Mouse (Mus musculus): Measurements from ENCODE around the gene Cpa3.

Cpa3 gene

DNA sequence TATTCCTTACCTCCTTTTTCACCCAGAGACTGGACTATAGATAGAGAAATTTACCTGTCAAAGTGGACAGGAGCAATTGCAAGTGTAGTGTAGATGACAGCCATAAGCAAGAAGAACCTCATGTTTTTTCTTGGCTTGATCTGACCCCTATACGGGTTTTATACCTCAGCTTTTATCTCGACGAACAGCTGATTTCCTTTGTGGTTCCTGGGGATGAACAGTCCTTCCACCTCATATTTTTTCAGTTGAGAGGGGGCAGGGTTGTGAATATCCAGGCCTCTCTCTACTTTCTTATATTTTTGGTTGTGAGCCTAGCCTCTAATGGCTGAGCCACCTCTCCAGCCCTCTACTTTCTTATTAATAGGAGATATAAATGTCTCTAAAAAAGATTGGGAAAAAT lies at the start of gene Cpa3:
Gene Cpa3 (minus strand): TSS at position 132 of the 400 bp plus-strand sequence.
- DNase-seq: no peak

DNA sequence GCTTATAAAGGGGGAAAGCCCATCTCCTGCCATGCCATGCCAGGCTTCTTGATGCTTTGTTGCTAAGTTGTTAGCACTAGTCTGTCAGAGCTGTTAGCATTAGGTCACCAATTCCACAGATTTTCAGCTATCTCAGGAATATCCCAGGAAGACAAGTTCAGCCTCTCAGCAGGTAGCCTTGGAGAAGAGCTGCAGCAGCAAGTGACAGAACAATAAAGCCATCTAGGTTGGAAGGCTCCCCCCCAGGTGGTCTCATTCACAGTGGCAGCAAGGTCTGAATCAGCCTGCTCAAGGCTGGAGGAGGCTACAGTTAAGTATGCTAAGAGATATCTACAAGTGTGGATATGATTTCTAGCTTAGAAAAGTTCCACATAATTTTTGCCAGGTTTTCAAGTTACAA lies 49.4 kb upstream of the Cpa3 start:
- no peak for DNase-seq

- no peak for DNase-seq
Observed at GRCm38 (mm10) chr3:20288761-20289160, 46.8 kb upstream of the Cpa3 start.

DNA sequence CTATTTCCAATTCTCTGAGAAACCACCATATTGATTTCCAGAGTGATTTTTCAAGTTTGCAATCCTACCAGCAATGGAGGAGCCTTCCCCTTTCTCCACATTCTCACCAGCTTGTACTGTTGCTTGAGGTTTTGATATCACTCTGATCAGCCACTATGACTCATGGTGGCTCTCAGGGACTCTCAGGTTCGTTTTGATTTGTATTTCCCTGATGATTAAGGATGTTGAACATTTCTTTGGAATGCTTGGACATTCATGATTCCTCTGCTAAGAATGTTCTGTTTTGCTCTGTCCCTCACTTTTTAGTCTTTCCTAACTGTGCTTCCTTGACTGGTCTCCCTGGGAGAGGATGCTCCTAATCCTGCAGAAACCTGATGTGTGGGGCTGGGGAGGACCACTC lies 39.8 kb upstream of the Cpa3 start:
- DNase-seq: no peak

- DNase-seq: no peak
Observed at GRCm38 (mm10) chr3:20275633-20276032, 33.7 kb upstream of the Cpa3 start, which contains the start of gene Cpb1. Gene Cpb1 (minus strand): TSS chr3:20275733.

DNA sequence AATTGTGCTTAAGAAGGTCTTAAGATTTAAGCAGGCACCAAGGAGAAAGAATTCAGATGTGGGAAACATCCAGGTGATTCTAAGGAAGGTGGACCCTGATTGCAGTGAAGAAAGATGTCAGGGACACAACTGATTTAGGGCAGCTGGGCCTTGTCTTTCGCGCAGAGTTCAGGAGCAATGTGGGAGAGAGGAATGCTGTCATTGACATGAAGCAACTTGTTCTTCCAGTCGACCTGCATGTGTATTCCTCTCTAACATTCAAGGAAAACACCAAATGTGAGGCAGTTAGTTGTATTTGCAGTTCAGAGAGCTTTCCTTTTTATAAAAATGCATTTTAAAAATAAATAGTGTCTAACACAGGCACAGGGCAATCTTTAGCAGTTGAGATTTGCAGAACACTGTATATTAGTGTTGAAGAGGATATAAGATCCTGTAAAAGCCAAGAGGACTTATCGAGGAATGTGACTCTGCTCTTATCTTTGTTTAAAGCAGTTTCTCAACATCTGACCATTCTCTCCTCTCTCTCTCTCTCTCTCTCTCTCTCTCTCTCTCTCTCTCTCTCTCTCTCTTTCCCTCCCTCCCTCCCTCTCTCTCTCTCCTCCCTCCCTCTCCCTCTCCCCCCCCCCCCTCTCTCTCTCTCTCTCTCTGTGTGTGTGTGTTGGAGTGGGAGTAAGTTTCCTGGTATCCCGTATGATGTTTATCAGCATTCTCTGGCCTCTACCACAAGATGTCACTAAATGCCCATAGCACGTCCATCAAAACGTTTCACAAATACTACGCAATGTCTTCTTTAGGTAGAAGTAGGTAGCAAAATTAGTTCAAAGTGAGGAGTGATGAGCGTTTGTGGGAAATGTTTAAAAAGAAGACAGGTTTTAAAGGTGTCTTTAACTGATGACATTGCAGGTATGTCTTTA lies 12.8 kb upstream of the Cpa3 start:
- DNase-seq: no peak

DNA sequence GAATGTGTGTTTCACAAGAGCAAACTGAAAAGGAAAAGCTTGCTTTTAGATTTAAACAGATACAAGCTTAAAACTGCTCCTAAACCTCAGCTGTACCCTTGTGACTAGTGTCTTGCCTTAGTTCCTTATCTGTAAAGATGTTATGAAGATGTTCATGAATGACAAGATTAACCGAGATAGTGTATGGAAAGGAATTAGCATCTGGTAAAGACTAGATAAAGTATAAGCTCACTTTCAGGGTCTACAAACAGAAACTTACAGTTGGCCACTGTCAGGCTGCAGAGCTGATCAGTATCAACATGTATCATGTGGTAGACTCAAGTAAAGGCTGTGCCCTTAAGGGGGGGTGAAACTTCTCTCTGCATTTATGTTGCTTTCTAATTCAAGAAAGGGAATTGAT lies 1.9 kb upstream of the Cpa3 start:
- DNase-seq: no peak

DNA sequence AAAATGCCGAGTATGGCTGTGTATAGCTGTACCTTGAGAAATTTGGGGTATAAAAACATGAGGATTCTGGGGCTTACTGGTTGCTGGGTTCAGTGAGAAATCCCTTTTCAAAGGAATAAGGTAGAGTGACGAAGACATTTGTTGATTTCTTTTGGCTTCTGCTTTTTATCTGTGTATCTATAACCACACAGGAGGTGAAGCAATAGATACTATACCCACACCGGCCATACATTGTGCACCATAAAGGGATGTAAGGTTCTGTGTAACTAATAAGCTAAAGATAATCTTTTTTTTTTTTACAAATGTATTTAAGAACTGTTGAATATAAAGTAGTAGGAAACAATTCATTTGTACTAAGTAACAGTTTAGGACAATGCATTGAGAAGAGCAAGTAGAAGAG lies 2.2 kb downstream of the Cpa3 start:
- no peak for DNase-seq

GRCm38 (mm10) chr3:20236965-20237364 lies 5.0 kb downstream of the Cpa3 start:
- DNase-seq: no peak

DNA sequence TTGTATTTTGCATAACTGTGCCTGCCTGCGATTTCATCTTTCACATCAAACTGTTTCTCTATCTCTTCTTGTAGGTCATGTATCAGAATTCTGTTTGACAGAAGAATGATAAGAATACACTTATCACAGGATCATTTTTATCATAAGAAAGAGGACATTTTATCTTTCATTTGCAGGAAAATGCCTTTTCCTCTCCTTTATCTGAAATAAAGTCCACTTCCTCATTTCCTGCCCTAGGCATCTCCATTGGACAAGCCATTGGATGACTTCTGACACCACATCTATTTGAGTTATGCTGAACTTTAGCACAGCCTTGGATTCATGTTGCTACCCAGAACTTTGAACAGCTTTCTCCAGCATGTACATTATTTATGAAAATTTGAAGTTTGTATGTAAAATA lies 13.0 kb downstream of the Cpa3 start:
- DNase-seq: no peak

DNA sequence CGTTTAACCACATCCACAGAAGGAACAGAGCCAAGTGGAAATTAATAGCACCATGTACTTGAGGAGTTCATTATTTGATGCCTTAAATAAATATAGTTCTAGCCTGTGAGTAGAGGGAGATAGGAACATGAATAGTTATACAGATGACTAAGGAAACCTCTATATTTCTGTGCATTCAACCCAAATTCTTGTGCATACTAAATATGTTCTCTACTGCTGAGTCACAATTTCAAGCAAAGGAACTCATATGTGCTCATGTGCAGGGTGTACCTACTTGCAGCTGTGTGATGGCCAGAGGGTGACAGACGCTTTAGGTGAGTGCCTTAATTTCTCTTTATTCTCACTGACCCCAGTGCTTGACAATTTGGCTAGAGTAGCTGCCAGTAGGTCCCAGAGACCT lies 16.6 kb downstream of the Cpa3 start:
- no peak for DNase-seq

DNA sequence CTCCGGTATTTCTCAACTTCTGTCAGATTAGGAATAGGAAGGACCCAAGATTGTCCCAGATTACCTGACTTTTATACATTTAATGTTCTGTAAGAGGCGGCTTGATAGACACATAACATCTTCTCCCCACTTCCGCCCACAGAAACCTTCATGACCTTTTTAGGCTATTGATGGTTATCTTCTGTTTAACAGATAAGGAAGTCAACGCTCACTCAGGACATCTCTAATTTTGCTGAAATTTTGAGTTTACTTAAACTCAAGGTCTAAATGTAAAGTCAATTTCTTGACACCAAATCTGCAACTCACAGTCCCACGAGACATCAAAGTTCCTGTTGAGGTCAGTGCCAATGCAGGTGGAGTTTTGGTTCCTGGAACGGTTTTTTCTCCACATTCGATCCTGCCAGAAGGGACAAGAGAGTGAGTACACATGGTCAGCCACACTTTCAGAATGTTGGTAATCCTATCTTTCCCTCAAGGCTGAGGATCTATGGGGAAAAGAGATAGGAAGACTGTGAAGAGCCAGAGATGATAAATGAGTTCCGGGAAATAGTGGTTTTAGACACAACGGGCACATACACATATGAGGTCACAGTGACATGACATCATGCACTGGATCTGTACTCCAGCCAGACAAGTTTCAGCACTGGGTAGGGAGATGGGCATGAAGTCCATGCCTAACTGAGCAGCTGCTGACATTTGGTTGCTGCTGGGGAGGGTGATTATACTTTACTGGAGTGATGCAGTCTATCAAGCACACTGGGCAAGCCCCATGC lies 18.9 kb downstream of the Cpa3 start:
- no peak for DNase-seq

GRCm38 (mm10) chr3:20222136-20222535 lies 19.8 kb downstream of the Cpa3 start:
- DNase-seq: no peak

DNA sequence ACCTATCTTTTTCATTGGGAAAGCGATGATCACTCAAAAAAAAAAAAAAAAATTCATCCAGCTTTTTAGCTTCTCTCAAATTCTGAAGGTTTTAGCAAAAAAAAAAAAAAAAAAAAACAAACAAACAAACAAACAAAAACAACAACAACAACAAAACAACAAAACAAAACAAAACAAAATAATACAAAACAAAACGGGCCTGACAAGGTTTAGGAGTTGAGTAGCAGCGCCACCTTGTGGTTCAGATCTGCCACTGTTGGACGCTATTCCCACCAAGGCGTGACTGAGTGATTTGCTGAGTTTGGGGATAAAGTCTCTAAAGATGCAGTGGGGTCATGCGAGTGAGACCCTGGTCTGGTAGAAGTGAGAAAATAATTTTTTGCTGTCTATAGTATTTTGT lies 43.1 kb downstream of the Cpa3 start:
- peak; percentile 54 to 68 for DNase-seq

DNA sequence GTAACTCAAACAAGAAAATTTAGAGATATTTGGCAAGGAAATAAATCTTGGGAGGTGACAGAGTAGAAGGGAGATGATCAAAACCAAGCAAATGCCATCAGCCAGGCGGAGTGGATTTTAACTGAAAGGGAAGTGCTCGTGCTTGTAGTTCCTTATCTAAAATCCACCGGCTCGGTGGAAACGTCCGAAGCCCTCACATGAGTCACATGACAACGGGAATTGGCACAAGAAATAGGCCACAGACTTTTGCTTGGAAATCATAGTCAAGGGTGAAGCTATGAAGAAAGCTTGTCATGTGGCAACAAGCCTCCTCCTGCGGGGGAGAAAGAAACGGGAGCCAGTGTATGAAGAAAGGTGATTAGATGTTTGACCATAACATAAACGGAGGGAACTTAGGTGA lies 44.1 kb downstream of the Cpa3 start:
- no peak for DNase-seq

DNA sequence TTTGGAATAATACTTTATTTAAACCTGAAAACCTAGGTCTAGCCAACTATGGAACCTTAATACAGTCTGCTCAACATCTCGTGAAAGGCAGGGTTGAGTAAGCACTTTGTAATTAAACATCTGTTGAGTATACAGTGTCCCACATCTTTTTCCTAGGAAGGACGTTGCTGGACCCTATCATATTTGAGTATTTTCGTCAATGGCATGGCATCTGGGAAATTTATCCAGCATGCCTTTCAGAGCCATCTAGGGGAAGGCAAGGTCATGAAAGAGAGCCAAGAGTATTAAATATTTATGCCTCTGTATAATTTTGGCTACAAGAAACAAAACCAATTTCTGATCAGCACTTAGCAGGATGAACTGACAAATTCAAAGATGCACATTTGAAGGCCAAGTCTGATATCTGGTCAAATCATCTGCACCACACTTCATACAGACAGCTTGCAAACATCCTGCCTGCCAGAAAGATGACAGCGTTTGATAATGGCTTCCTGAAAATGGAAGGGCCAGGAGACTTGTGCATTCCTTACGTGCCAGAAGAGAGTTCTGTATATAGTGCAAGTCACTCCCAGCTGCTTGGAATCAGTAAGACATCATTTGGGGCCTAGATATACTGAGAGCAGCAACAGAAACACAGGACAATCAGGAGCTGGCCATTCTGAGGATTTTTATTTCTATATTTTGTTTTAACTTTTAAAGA lies 52.9 kb downstream of the Cpa3 start:
- no peak for DNase-seq

- no peak for DNase-seq
Observed at GRCm38 (mm10) chr3:20172394-20172793, 69.6 kb downstream of the Cpa3 start.

- no peak for DNase-seq
Observed at GRCm38 (mm10) chr3:20167487-20167886, 74.5 kb downstream of the Cpa3 start.

All from kidney, postnatal 25 days (tissue).